Mouse (Mus musculus): Measurements from ENCODE around the gene Ghr.

Gene Ghr

DNA sequence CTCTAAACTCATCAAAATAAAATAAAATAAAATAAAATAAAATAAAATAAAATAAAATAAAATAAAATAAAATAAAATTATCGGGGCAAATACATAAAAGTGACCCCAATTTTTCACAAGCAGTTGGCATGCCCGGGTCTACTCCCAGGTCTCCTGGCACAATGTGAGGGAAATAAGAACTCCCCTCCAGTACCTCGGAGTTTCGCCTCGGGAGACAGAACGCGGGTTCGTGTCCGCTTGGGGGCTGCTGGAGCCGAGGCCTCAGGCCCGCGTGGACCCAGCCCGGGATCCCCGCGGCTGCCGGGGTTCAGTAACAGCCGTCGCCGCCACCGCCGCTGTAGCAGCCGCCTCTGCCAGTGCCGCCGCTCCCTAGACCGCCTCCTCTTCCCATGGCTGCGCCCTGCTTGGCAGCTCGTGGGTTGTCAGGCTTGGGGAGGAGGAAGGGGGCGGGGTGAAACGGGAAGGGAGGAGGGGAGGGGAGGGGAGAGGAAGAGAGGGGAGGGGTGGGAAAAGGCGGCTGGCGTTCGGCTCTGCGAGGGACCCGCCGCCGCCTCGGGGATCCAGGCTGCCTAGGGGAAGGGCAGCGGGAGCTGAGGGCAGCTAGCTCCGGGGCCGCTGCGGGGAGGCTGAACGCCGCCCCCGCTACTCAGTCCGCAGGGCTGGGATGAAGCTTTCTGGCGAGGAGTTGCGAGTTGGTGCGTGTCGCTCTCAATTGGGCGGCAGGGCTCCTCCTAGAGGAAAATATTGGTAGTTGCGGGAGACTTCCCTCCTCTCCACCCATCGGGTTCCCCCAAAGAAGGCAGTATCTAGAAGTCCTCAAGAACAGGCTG is at the start of gene Ghr:
Gene Ghr, minus strand, starts transcription at position 686 of the 830 bp plus-strand sequence.
- peak; percentile 88 for DNase-seq

GRCm38 (mm10) chr15:3622746-3623145 is 39.5 kb upstream of the Ghr start:
- DNase-seq = no peak

DNA sequence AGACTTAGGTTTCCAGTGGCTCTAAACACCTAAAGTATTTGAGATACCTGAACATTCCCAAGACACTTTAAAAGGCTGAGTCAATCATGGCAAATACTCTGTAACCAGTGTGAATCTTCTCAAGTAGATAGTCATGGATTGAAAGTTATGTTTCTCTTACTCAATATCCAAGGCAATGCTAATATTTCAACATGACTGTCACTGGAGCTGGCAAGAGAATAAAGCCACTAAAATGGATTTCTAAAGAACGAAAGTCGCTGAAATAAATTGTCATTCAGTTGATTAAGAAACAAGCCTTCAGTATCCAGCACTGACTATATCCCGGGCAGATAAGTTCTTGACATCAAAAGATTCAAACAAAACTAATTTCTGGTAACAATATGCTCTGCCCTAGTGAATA is 37.1 kb upstream of the Ghr start:
- no peak for DNase-seq

DNA sequence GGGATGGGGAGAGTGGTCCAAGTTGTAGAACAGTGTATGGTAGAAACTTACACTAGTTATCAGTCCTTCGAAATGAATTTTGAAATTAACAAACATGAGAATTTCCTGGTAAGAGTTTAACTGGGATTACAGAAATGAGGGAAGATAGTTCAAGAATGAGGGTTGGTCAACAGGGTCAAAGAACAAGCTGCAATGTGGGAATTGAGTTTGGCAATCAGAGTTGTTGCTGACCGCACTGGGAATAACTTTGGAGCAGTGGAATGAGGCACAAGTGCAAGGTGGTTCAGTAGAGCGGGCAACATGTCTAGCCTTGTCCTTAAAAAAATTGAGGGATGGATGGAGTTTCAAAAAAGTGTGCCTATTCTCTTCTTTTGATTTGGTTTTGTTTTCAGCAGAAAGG is 35.0 kb upstream of the Ghr start:
- no peak for DNase-seq

DNA sequence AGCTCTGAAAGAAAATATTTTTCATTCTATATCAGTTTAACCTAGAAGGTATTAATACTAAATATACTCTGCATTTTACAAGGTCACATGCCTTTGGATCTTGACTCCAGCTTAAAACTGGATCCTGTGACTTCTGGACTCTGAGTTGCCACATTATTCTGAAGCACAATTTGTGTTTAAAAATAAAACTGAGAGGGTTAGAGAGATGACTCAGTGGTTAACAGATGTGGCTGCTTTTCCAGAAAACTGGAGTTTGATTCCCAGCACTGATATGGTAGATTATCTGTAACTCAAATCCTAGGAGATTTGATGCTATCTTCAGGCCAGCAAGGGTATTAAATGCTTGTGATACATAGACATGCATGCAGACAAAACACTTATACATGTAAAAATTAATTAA is 28.7 kb upstream of the Ghr start:
- no peak for DNase-seq

- no peak for DNase-seq
Measured at GRCm38 (mm10) chr15:3607951-3608350, 24.7 kb upstream of the Ghr start.

DNA sequence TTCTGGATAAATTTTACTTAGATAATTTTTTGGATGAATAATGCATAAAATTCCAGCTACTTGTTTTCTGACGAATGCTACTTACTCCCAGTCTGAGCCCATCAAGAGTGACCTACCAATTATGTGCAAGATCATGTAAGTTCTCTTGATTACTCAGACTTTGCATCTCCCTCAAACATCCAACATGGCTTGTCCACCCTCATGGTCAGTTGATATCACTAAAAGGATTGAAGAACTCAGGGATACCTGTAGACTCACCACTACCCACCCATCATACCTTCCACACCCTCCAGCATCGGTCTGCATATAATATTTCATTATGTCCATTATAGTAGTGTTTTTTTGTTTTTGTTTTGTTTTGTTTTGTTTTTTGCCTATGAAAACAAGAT is 18.8 kb upstream of the Ghr start:
- no peak for DNase-seq

GRCm38 (mm10) chr15:3601422-3602097 is 18.3 kb upstream of the Ghr start:
- no peak for DNase-seq

GRCm38 (mm10) chr15:3587879-3588278 is 4.6 kb upstream of the Ghr start:
- no peak for DNase-seq

- no peak for DNase-seq
Measured at GRCm38 (mm10) chr15:3584361-3584760, 1.1 kb upstream of the Ghr start.

- peak; percentile 54 for DNase-seq
Measured at GRCm38 (mm10) chr15:3581861-3582806, 1.2 kb downstream of the Ghr start.

DNA sequence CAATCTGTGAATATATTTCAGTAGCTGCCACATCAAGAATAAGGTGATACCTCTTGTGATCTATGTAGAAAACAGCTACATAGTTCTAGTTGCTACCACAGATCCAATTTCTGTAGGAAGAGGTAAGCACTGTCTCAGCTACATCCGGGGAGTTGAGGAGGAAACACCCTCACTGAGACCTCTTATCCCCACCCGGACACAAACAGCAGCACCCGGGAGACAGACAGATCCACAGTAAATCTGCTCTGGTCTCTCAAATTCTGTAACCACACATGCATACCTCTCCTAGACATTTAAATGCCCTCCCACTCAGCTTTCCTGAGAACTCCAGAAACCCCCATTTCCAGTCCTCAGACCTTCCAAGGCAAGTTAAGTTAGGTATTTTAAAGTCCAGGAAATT is 2.0 kb downstream of the Ghr start:
- no peak for DNase-seq

DNA sequence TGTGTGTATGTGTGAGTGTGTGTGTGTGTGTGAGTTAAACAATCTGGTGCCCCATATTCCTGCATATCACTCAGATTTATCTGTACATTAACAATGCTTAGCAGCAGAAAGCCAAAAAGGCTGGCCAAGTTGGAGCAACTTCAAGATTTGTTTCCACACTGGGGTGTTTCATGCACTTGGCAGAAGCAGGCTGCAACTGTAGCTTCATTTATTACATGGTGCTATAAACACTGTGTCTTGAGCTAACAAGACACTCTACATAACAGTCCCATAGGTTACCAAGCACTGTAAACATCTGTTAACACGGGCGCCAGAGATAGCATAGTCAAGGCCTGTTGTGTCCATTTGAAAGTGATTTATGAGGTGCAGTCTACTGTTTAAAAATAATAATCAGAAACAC is 3.1 kb downstream of the Ghr start:
- peak; percentile 46 for DNase-seq

- DNase-seq = no peak
Measured at GRCm38 (mm10) chr15:3578286-3578980, 4.9 kb downstream of the Ghr start.

DNA sequence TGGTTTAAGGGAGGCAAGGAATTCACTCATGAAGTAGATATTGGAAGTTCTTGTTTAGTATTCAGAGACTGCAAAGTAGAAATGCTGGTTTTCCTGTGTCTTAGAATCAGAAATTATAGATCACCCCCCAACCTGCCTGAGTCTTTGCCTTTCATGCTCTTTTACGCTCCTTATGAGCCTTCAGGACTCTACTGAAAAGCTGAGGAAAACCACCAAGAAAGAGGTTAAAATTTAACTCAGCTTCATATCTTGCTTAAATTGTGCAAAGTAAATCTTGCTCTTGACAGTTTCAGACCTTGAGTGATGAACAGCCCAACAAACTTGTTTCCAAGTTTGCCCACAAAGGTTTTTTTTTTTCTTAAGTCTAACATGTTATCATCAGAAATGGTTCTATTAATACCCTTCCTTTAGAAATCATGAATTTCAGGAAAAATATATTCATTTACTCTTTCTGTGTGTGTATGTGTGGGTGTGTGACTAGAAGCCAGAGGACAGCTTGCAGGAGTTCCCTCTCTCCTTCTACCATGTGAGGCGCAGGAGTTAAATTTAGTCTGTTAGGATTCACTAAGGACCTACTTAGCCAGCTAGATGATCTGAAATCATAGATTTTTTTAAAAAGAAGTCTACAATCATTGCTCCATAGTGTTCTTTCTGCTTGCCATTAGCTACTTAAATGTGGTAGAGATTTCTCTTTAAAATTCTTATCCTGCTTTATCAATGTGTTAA is 14.0 kb downstream of the Ghr start:
- no peak for DNase-seq

DNA sequence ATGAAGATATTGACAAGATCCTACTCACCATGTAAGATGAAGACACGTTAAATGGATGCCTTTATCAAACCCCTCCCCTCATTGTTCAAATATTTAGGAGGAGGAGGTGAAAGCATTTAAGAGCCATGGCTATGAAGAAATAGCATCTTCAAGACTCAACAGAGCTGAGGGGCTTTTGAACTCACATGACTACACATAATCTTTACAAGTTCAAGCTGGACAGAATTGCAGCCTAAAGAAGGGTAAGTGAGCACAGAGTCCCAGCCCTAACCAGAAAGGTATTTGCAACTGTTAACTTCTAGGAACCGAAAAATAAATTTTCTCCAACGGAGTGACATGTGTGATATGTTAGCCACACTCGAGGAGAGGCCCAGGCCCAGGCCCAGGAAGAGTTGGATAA is 18.7 kb downstream of the Ghr start:
- DNase-seq = no peak

DNA sequence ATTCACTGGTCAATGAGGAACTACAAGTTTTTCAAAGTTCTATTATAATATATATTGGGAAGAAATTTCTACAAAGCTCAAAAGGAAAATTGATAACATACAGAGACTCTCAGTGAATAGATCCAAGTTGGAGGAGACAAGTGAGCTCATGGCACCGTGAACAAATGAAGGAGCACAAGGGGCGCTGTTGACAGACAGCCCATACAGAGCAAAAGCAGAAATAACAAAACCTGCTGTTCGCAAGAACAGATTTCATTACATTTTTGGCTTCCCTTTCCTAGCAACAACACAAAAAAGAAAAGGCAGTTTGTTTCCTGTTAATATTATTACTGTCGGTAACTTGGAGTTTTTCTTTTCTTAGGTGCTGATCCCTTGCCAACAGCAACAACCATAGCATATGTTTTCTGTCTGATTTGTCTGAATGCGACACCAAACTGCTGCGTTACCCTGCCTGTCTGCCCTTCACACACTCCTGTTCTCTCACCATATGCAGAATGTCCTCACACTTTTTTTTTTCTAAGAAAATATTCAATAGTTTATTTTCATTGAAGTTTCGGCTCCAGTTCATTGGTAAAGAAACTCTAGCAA is 19.3 kb downstream of the Ghr start:
- DNase-seq = no peak

GRCm38 (mm10) chr15:3563473-3563872 is 19.8 kb downstream of the Ghr start:
- no peak for DNase-seq

DNA sequence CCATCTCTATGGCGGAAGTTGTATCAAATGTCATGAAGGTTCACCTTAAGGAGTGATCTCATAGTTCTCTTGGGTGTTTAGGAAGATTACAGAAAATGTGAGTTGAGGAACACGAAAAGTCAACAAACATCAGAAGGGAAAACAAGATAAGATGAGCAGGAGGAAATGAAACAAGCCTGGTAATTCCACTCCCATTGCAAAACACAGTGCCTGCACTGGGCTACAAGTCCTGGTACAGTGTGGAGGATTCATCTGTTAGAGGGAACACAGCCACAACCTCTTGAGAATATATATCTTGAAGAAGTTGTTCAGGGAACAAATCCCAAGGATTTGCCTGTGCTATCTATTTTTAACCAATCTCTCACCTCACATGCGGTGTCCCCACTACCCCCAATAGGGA is 24.8 kb downstream of the Ghr start:
- no peak for DNase-seq

DNA sequence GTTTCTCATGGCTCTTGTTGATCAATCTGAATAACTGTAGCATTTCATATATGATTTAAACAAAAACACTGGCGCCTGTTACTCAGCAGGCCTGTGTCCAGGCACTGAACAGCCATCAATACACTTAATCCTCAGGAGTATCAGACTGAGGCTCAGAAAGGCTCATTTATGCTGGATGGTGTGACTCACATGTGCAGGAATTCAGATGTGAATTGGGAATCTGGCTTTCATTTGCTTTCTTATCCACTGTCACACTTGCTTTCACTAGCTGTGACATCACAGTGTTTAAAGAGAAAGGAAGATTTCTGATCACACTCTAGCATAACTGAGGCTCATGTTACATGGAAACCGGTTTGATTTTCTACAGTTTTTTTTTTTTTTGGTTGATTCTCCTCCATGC is 39.0 kb downstream of the Ghr start:
- no peak for DNase-seq

- DNase-seq = no peak
Measured at GRCm38 (mm10) chr15:3536309-3536900, 46.9 kb downstream of the Ghr start.

Data from lung, postnatal 14 days (tissue).